Mouse (Mus musculus): ENCODE measurements at regions not wholly inside any gene's neighbourhood (a gene's known extent, or its start where the extent isn't known, plus 50 kb on each side); places are given as distances from the start of the nearest gene placed in this dataset.

GRCm38 (mm10) chrX:47330969-47331368 is 561.8 kb downstream of the Smarca1 start:
- Histone ChIP-seq H3K9ac (replicated peaks; ENCODE audit: low read length, poor library complexity, severe bottlenecking) (no peak overlapping the region), H3K27me3 (ENCODE audit: insufficient read depth, low read length) (no peaks in the 10 kb centered on the region), H3K4me2 (ENCODE audit: low read depth, low read length, poor library complexity, severe bottlenecking) (no peak overlapping the region), H3K36me3 (ENCODE audit: insufficient read depth, low read length) (no peaks in the 10 kb centered on the region), H3K4me3 (ENCODE audit: low read depth, low read length) (no peak overlapping the region), H3K4me1 (ENCODE audit: insufficient read depth, low read length) (no peaks in the 10 kb centered on the region), H3K9me3 (ENCODE audit: low read length) (no peaks in the 10 kb centered on the region), H3K27ac (ENCODE audit: low read depth, low read length) (no peak overlapping the region)
- no peak for TF ChIP-seq CTCF (IDR thresholded peaks at IDR 0.05)
- no peak for ATAC-seq (ENCODE audit: low FRiP score)
- no peak for DNase-seq (ENCODE audit: low spot score)
- 70% methylated on average over 1 of the region's 1 CpGs for WGBS

GRCm38 (mm10) chrX:47328817-47329216 is 564.0 kb downstream of the Smarca1 start:
- no peaks in the 10 kb centered on the region for H3K36me3 ChIP-seq (ENCODE audit: insufficient read depth, low read length)
- H3K4me2 ChIP-seq (ENCODE audit: low read depth, low read length, poor library complexity, severe bottlenecking): no peak overlapping the region
- no peaks in the 10 kb centered on the region for H3K27me3 ChIP-seq (ENCODE audit: insufficient read depth, low read length)
- H3K9ac ChIP-seq (replicated peaks; ENCODE audit: low read length, poor library complexity, severe bottlenecking): no peak overlapping the region
- no peak overlapping the region for H3K27ac ChIP-seq (ENCODE audit: low read depth, low read length)
- no peak for ATAC-seq (ENCODE audit: low FRiP score)
- peak; percentile 44 for DNase-seq (ENCODE audit: low spot score)
- H3K4me1 ChIP-seq (ENCODE audit: insufficient read depth, low read length): no peaks in the 10 kb centered on the region
- no peak overlapping the region for H3K4me3 ChIP-seq (ENCODE audit: low read depth, low read length)
- TF ChIP-seq CTCF (IDR thresholded peaks at IDR 0.05): peak; percentile 64
- H3K9me3 ChIP-seq (ENCODE audit: low read length): no peaks in the 10 kb centered on the region

- H3K27ac ChIP-seq (ENCODE audit: low read depth, low read length): no peak overlapping the region
- DNase-seq (ENCODE audit: low spot score) (peak; percentile 34), ATAC-seq (ENCODE audit: low FRiP score) (no peak)
- H3K36me3 ChIP-seq (ENCODE audit: insufficient read depth, low read length): no peaks in the 10 kb centered on the region
- H3K27me3 ChIP-seq (ENCODE audit: insufficient read depth, low read length): no peaks in the 10 kb centered on the region
- no peaks in the 10 kb centered on the region for H3K4me1 ChIP-seq (ENCODE audit: insufficient read depth, low read length)
- H3K4me2 ChIP-seq (ENCODE audit: low read depth, low read length, poor library complexity, severe bottlenecking): no peak overlapping the region
- WGBS: 33% methylated on average over 3 of the region's 3 CpGs
- H3K9ac ChIP-seq (replicated peaks; ENCODE audit: low read length, poor library complexity, severe bottlenecking): no peak overlapping the region
- H3K9me3 ChIP-seq (ENCODE audit: low read length): no peaks in the 10 kb centered on the region
- no peak overlapping the region for H3K4me3 ChIP-seq (ENCODE audit: low read depth, low read length)
- TF ChIP-seq CTCF (IDR thresholded peaks at IDR 0.05): no peak
These were observed 577.0 kb downstream of the Smarca1 start for GRCm38 (mm10) chrX:47315810-47316209.

- H3K36me3 ChIP-seq (ENCODE audit: insufficient read depth, low read length): no peaks in the 10 kb centered on the region
- ATAC-seq (ENCODE audit: low FRiP score): no peak
- H3K9ac ChIP-seq (replicated peaks; ENCODE audit: low read length, poor library complexity, severe bottlenecking): no peak overlapping the region
- no peak overlapping the region for H3K4me2 ChIP-seq (ENCODE audit: low read depth, low read length, poor library complexity, severe bottlenecking)
- H3K4me1 ChIP-seq (ENCODE audit: insufficient read depth, low read length): no peaks in the 10 kb centered on the region
- no peaks in the 10 kb centered on the region for H3K27me3 ChIP-seq (ENCODE audit: insufficient read depth, low read length)
- 82% methylated on average over 2 of the region's 2 CpGs for WGBS
- no peaks in the 10 kb centered on the region for H3K9me3 ChIP-seq (ENCODE audit: low read length)
- no peak overlapping the region for H3K27ac ChIP-seq (ENCODE audit: low read depth, low read length)
- no peak overlapping the region for H3K4me3 ChIP-seq (ENCODE audit: low read depth, low read length)
- no peak for TF ChIP-seq CTCF (IDR thresholded peaks at IDR 0.05)
- no peak for DNase-seq (ENCODE audit: low spot score)
These were observed 585.6 kb downstream of the Smarca1 start for GRCm38 (mm10) chrX:47307140-47307539.

GRCm38 (mm10) chrX:47303547-47303946 is 589.2 kb downstream of the Smarca1 start:
- no peak for TF ChIP-seq CTCF (IDR thresholded peaks at IDR 0.05)
- ATAC-seq (ENCODE audit: low FRiP score) (no peak), DNase-seq (ENCODE audit: low spot score) (peak; percentile 14)
- Histone ChIP-seq H3K4me3 (ENCODE audit: low read depth, low read length) (no peak overlapping the region), H3K9me3 (ENCODE audit: low read length) (no peaks in the 10 kb centered on the region), H3K4me1 (ENCODE audit: insufficient read depth, low read length) (no peaks in the 10 kb centered on the region), H3K27ac (ENCODE audit: low read depth, low read length) (no peak overlapping the region), H3K27me3 (ENCODE audit: insufficient read depth, low read length) (no peaks in the 10 kb centered on the region), H3K36me3 (ENCODE audit: insufficient read depth, low read length) (no peaks in the 10 kb centered on the region), H3K9ac (replicated peaks; ENCODE audit: low read length, poor library complexity, severe bottlenecking) (no peak overlapping the region), H3K4me2 (ENCODE audit: low read depth, low read length, poor library complexity, severe bottlenecking) (no peak overlapping the region)
- 35% methylated on average over 2 of the region's 2 CpGs for WGBS

GRCm38 (mm10) chrX:47292548-47293147 is 600.1 kb downstream of the Smarca1 start:
- H3K4me3 ChIP-seq (ENCODE audit: low read depth, low read length): no peak overlapping the region
- no peaks in the 10 kb centered on the region for H3K4me1 ChIP-seq (ENCODE audit: insufficient read depth, low read length)
- peak; percentile 68 for TF ChIP-seq CTCF (IDR thresholded peaks at IDR 0.05)
- H3K9ac ChIP-seq (replicated peaks; ENCODE audit: low read length, poor library complexity, severe bottlenecking): no peak overlapping the region
- no peak overlapping the region for H3K4me2 ChIP-seq (ENCODE audit: low read depth, low read length, poor library complexity, severe bottlenecking)
- H3K27me3 ChIP-seq (ENCODE audit: insufficient read depth, low read length): no peaks in the 10 kb centered on the region
- no peak overlapping the region for H3K27ac ChIP-seq (ENCODE audit: low read depth, low read length)
- ATAC-seq (ENCODE audit: low FRiP score) (no peak), DNase-seq (ENCODE audit: low spot score) (peak; percentile 53)
- H3K9me3 ChIP-seq (ENCODE audit: low read length): no peaks in the 10 kb centered on the region
- H3K36me3 ChIP-seq (ENCODE audit: insufficient read depth, low read length): no peaks in the 10 kb centered on the region
